Mouse (Mus musculus) heart, adult 2 months (tissue): ENCODE results near the gene Usp44.

Experiments used
- CTCF ChIP-seq: fragments of 200-600 bp; IDR thresholded peaks from 2 replicates; pipeline ENCODE4 v1.8.1; 2022; ENCODE audit warnings: antibody characterized with exemption, mild to moderate bottlenecking, moderate library complexity
- POLR2A ChIP-seq: fragments of 200-500 bp; IDR thresholded peaks from 2 replicates; pipeline ENCODE4 v1.6.1; 2011; ENCODE audit warnings: mild to moderate bottlenecking, low read depth, low read length, control low read depth; ENCODE audit not compliant: insufficient read depth

GRCm38 (mm10) chr10:93829898-93830831, 1.2 kb upstream of the Usp44 start:
- TF ChIP-seq CTCF: no peak
- TF ChIP-seq POLR2A: no peak
